Mouse (Mus musculus) heart, postnatal 0 days (tissue): ENCODE data around the gene Hat1.

Source experiments
- CTCF ChIP-seq: IDR thresholded peaks from 2 replicates; pipeline ENCODE4 v1.5.1; 2016; ENCODE audit warnings: antibody characterized with exemption, control low read depth, low read depth
- EP300 ChIP-seq: IDR thresholded peaks from 2 replicates; pipeline ENCODE4 v1.6.1; 2016; ENCODE audit warnings: antibody characterized with exemption, low read depth

- no peak for TF ChIP-seq CTCF
- no peak for TF ChIP-seq EP300
Measured at GRCm38 (mm10) chr2:71387766-71388165, 992 bp upstream of the Hat1 start.
